Mouse (Mus musculus) embryonic facial prominence, embryonic 14.5 days (tissue): ENCODE data around the gene Cog1. TPM values are rescaled to one million over a fixed set of nuclear protein-coding genes. Genes with fewer than 3 reads are reported as not detected.

Source experiments
- ATAC-seq: fragments of 200-750 bp; cut with Nextera tagmentation; 2 replicates; pipeline ENCODE4 v1.8.0; 2017; ENCODE audit warnings: low read depth, moderate number of reproducible peaks, moderate TSS enrichment
- DNase-seq: peaks from one replicate; pipeline ENCODE4 v3.0.0-alpha.2; 2015; ENCODE audit warnings: low spot score
- H3K27ac ChIP-seq: fragments of 300-500 bp; sonication (generic); replicated peaks from 2 replicates; pipeline ENCODE4 v1.5.1; 2014; ENCODE audit warnings: low read depth, mild to moderate bottlenecking, low read length, moderate library complexity
- H3K27me3 ChIP-seq: fragments of 300-500 bp; sonication (generic); replicated peaks from 2 replicates; pipeline ENCODE4 v1.6.1; 2014; ENCODE audit warnings: low read length; ENCODE audit not compliant: control insufficient read depth, insufficient read depth
- H3K36me3 ChIP-seq: fragments of 300-500 bp; sonication (generic); 2 replicates; pipeline ENCODE4 v1.6.1; 2014; ENCODE audit warnings: low read length, mixed read lengths; ENCODE audit not compliant: control insufficient read depth, insufficient read depth
- H3K4me1 ChIP-seq: fragments of 300-500 bp; sonication (generic); 2 replicates; pipeline ENCODE4 v1.6.1; 2014; ENCODE audit warnings: antibody characterized with exemption, low read length; ENCODE audit not compliant: control insufficient read depth, insufficient read depth
- H3K4me2 ChIP-seq: fragments of 300-500 bp; sonication (generic); 2 replicates; pipeline ENCODE4 v1.6.1; 2014; ENCODE audit warnings: low read depth, mild to moderate bottlenecking, low read length, moderate library complexity, mixed read lengths
- H3K4me3 ChIP-seq: fragments of 300-500 bp; sonication (generic); 2 replicates; pipeline ENCODE4 v1.5.1; 2014; ENCODE audit warnings: low read depth, mild to moderate bottlenecking, low read length
- H3K9ac ChIP-seq: fragments of 300-500 bp; sonication (generic); 2 replicates; pipeline ENCODE4 v1.6.1; 2014; ENCODE audit warnings: low read depth, mild to moderate bottlenecking, low read length, moderate library complexity, mixed read lengths
- H3K9me3 ChIP-seq: fragments of 300-500 bp; sonication (generic); 2 replicates; pipeline ENCODE4 v1.6.1; 2016; ENCODE audit warnings: low read length; ENCODE audit not compliant: control insufficient read depth
- WGBS: fragments of 180-500 bp; shearing (Covaris S2); extraction: QIAGEN DNeasy Blood & Tissue Kit; methylation state at CpG from one replicate; pipeline ENCODE4 v1.1.7; 2014; 5-methylcytosine and 5-hydroxymethylcytosine counted together
- polyA plus RNA-seq: library from polyadenylated mRNA; unstranded; fragments of >200 nt; fragmentation: Nextera tagmentation; extraction: Ambion mirVana; gene quantifications from 2 replicates; pipeline ENCODE4 v1.2.1, GENCODE M21; 2014

The Cog1 gene
- polyA plus RNA-seq, 1 experiment from 2014 or later, result 23.4 TPM

DNA sequence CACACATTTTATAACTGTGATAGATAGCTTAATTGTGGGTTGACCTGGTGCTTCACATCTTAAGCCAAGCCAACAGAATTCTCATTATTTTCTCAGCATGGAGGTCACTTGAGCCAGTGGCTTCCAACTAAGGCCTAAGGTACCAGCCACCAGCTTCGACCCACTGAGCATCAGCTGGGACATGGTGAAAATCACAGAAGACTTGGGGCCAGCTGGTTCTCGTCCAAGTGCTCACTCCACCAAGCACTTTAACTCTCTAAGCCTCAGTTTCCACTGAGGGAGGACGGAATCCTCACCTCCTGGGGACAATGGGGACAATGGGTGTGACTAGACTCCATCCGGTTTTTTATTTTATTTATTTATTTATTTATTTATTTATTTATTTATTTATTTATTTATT is 26.9 kb upstream of the Cog1 start:
- Histone ChIP-seq H3K9me3 (no peaks in the 10 kb centered on the region), H3K4me3 (no peak overlapping the region), H3K36me3 (no peaks in the 10 kb centered on the region), H3K9ac (no peak overlapping the region), H3K4me1 (peaks cover 19% of the 10 kb centered on the region), H3K27me3 (peaks cover 48% of the 10 kb centered on the region), H3K27ac (no peak overlapping the region), H3K4me2 (no peak overlapping the region)
- ATAC-seq, result no peak
- DNase-seq, result no peak
- 87% methylated on average over 4 of the region's 4 CpGs for WGBS

DNA sequence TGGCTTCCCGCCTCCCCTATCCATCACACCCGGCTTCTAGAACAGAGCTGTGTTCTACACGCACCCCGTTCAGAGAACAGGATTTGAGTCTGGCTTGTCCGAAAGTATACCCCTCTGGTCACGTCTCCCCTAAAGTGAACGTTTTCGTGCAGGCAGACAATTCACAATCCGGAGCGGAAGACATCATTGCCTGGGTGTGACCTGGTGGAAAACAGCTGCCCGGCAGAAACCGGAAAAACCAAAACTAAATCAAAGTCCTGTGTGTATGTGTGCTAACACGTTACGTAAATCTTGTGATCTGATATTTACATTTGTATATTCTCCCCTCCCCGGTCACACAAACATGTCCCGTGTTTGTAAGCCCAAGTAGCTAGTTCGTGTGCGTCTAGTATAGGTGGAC is 23.5 kb upstream of the Cog1 start:
- no peak overlapping the region for H3K27ac ChIP-seq
- no peak overlapping the region for H3K4me3 ChIP-seq
- H3K4me1 ChIP-seq, result no peaks in the 10 kb centered on the region
- H3K4me2 ChIP-seq, result no peak overlapping the region
- no peaks in the 10 kb centered on the region for H3K36me3 ChIP-seq
- no peaks in the 10 kb centered on the region for H3K9me3 ChIP-seq
- H3K27me3 ChIP-seq, result peaks cover 16% of the 10 kb centered on the region
- ATAC-seq, result no peak
- 92% methylated on average over 18 of the region's 18 CpGs for WGBS
- H3K9ac ChIP-seq, result no peak overlapping the region
- DNase-seq, result no peak

DNA sequence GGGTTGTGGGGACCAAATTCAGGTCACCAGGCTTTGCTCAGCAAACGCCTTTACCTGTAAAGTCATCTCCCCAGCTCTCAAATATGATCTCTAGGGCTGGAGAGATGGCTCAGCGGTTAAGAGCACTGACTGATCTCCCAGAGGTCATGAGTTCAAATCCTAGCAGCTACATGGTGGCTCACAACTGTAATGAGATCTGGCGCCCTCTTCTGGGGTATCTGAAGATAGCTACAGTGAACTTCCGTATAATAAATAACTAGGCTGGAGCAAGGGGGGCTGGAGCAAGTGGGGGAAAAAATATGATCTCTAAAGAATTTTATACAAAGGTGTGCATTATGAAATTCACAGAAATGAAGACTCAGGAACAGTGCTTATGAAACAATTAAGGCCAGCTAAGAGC is 21.2 kb upstream of the Cog1 start:
- no peak for ATAC-seq
- H3K27me3 ChIP-seq, result no peaks in the 10 kb centered on the region
- no peak overlapping the region for H3K4me3 ChIP-seq
- no peaks in the 10 kb centered on the region for H3K36me3 ChIP-seq
- no peak overlapping the region for H3K27ac ChIP-seq
- H3K9me3 ChIP-seq, result no peaks in the 10 kb centered on the region
- DNase-seq, result no peak
- no peak overlapping the region for H3K4me2 ChIP-seq
- no peaks in the 10 kb centered on the region for H3K4me1 ChIP-seq
- H3K9ac ChIP-seq, result no peak overlapping the region
- 57% methylated on average over 4 of the region's 4 CpGs for WGBS

DNA sequence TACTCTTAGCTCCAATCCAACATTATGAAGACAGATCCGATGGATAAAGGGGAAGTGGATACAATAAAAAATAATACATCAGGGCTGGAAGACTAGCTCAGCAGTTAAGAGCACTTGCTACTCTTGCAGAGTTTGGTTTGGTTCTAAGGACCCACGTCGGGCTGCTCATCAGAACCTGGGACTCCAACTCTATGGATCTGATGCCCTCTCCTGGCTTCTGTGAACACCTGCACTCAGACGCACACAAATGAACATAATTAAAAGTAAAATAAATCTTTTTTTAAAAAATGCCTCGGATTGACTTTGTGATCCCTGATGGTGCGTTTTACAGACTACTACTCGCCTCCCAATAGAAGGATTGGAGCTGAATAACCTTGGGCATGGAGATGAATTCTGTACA is 18.3 kb upstream of the Cog1 start:
- H3K36me3 ChIP-seq, result no peaks in the 10 kb centered on the region
- DNase-seq, result no peak

DNA sequence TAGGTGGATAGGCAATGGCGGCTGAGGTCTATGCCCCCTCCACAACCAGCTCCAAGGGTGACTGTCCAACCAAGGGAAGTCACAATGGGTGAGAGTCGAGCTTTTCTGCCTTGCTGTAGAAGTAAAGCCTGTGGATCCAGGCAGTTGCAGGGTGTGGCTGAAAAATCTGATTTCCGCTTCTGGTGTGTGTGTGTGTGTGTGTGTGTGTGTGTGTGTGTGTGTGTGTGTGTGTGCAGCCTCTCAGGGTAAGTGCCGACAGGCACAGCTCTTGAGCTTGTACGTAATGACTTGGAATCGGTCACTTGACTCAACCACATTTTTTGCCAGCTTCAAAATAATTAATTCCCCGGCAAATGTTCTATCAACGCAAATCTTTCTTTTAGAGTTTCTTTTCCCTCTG is 17.7 kb upstream of the Cog1 start:
- DNase-seq (no peak), ATAC-seq (no peak)
- Histone ChIP-seq H3K4me2 (no peak overlapping the region), H3K4me1 (no peaks in the 10 kb centered on the region), H3K27me3 (no peaks in the 10 kb centered on the region), H3K9ac (no peak overlapping the region), H3K27ac (no peak overlapping the region), H3K36me3 (no peaks in the 10 kb centered on the region), H3K9me3 (no peaks in the 10 kb centered on the region), H3K4me3 (no peak overlapping the region)
- WGBS, result 81% methylated on average over 8 of the region's 8 CpGs

More for the DNA sequence above, 18.3 kb upstream of the Cog1 start:
- H3K27ac ChIP-seq, result no peak overlapping the region
- no peak for ATAC-seq
- no peak overlapping the region for H3K4me2 ChIP-seq
- H3K9me3 ChIP-seq, result no peaks in the 10 kb centered on the region
- H3K4me3 ChIP-seq, result no peak overlapping the region
- 52% methylated on average over 7 of the region's 7 CpGs for WGBS
- no peaks in the 10 kb centered on the region for H3K27me3 ChIP-seq
- H3K9ac ChIP-seq, result no peak overlapping the region
- H3K4me1 ChIP-seq, result no peaks in the 10 kb centered on the region

DNA sequence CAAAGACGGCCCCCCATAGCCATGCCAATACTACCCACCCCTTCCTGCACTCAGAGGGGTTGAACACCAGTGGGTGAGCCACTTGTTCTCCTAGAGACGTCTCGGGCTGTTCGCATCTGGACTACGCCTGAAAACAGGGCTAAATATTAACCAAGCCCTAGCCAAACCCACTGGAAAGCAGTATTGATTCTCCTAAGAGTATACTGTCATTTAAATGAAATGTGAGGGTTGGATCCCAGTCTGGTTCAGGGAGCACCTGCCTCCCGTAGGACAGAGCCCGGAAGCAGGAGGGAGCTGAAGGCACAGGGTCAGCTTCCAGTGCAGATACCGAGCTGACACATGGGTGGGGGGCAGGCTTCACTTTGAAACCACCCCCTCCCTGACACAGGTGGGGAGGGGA is 17.1 kb upstream of the Cog1 start:
- no peak overlapping the region for H3K4me2 ChIP-seq
- H3K4me1 ChIP-seq, result no peaks in the 10 kb centered on the region
- DNase-seq (no peak), ATAC-seq (no peak)
- H3K9me3 ChIP-seq, result no peaks in the 10 kb centered on the region
- no peak overlapping the region for H3K27ac ChIP-seq
- no peaks in the 10 kb centered on the region for H3K36me3 ChIP-seq
- H3K9ac ChIP-seq, result no peak overlapping the region
- no peaks in the 10 kb centered on the region for H3K27me3 ChIP-seq
- WGBS, result 82% methylated on average over 8 of the region's 8 CpGs
- no peak overlapping the region for H3K4me3 ChIP-seq

DNA sequence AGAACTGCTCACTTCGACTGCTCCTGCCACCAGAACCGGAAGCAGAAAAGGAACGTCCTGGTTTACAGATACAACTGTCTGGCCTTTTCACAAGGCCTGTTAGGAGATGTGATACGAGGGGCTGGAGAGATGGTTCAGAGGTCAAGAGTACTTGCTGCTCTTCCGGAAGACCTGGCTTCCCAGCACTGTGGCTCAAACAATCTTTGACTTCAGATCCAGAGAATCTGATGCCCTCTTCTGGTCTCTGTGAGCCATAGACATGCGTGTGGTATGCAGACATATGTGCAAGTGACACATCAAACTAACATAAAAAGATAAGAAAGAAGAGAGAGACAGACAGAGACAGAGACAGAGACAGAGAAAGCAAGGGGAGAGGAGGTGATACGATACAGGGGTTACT is 16.7 kb upstream of the Cog1 start:
- no peak for ATAC-seq
- Histone ChIP-seq H3K9me3 (no peaks in the 10 kb centered on the region), H3K27me3 (no peaks in the 10 kb centered on the region), H3K4me1 (no peaks in the 10 kb centered on the region), H3K4me2 (no peak overlapping the region), H3K36me3 (no peaks in the 10 kb centered on the region), H3K27ac (no peak overlapping the region), H3K9ac (no peak overlapping the region), H3K4me3 (no peak overlapping the region)
- WGBS, result 75% methylated on average over 7 of the region's 7 CpGs
- no peak for DNase-seq

DNA sequence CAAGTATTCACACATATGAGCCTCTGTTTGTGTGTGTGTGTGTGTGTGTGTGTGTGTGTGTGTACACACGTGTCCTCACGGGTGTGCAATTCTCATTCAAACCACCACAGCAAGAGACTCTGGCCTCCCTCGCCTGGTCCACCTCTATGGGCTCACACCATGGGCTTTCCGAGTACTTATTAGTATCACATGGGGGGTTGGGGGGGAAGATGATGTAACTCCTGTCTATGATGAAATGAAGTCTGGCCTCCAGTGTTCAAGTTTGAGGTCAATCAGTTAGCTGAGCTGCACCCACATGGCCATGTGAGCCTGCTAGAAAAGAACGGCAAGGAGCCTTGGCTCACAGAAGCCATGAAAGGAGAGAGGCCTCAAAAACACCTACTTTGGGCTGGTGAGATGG is 15.6 kb upstream of the Cog1 start:
- H3K36me3 ChIP-seq, result no peaks in the 10 kb centered on the region
- H3K4me1 ChIP-seq, result no peaks in the 10 kb centered on the region
- H3K4me3 ChIP-seq, result no peak overlapping the region
- DNase-seq (no peak), ATAC-seq (no peak)
- no peaks in the 10 kb centered on the region for H3K27me3 ChIP-seq
- no peak overlapping the region for H3K9ac ChIP-seq
- no peaks in the 10 kb centered on the region for H3K9me3 ChIP-seq
- WGBS, result 90% methylated on average over 5 of the region's 5 CpGs
- no peak overlapping the region for H3K27ac ChIP-seq
- H3K4me2 ChIP-seq, result no peak overlapping the region

DNA sequence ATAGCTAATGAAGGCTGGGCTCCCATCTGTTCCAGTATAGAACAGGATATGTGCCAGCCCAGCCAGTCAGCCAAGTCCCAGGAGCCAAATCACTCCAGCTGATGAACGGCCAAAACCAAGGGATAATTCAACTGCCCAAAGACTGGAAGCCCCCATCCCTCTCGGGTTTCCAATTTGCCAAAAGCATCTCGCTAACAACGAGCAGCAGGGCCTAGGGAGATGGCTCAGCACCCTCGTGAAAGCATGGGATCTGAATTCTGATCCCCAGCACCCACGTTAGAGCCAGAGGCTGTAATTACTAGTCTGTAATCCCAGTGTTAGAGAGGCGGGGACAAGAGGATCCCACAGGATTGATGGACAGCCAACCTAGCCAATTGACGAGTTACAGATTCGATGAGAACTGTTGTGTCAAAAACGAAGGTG is 14.3 kb upstream of the Cog1 start:
- H3K27me3 ChIP-seq, result no peaks in the 10 kb centered on the region
- no peak overlapping the region for H3K4me3 ChIP-seq
- no peak for DNase-seq
- no peak overlapping the region for H3K27ac ChIP-seq
- H3K36me3 ChIP-seq, result no peaks in the 10 kb centered on the region
- no peak overlapping the region for H3K4me2 ChIP-seq
- H3K4me1 ChIP-seq, result no peaks in the 10 kb centered on the region
- 63% methylated on average over 10 of the region's 10 CpGs for WGBS
- H3K9ac ChIP-seq, result no peak overlapping the region
- ATAC-seq, result no peak
- H3K9me3 ChIP-seq, result no peaks in the 10 kb centered on the region
